Mouse (Mus musculus) skeletal muscle tissue, postnatal 0 days (tissue): ENCODE results near the gene Zfp719. TPM values are rescaled to one million over a fixed set of nuclear protein-coding genes. Genes with fewer than 3 reads are reported as not detected.

Source experiments
- polyA plus RNA-seq: library from polyadenylated mRNA; unstranded; fragments of >200 nt; fragmentation: Nextera tagmentation; extraction: Ambion mirVana; gene quantifications from 2 replicates; pipeline ENCODE4 v1.2.1, GENCODE M21; 2015

Gene Zfp719
- polyA plus RNA-seq, result 3.7 and 4.3 TPM in 2 replicates

DNA sequence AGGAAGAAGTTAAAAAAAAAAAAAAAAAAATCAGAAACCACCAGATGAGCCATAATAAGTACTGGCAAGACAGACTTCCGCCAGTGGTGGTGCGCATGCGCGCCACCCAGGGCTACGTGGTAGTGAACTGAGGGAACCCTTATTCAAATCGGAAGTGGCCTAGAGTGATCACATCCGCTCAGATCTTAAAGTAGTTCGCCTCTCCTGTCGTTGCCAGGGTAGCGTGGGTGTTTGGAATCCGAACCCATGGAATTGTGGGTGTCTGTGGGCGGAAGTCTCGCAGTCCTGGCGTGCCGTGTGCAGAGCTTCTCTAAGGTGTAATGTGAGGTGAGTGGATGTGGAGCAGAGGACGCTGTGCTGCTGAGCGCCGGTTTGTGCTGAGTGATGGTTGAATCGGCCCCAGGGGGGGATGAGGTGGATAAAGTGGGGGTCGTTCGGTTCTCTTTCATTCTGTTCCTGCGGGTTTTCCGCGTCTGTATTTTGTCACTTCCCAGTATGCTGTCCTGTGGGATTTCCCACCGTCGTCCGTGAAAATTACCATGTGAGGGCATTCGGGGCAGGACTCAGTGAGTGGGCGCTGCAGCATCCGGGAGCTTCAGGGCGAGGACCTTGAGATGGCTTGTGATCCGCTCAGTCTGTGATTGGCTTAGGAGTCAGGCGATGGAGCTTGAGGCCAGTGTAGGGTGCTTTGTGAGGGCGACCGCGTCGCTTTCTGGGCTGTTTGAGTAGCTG is at the start of gene Zfp719:
Gene Zfp719 (plus strand): TSS at position 171 of the 732 bp plus-strand sequence.

DNA sequence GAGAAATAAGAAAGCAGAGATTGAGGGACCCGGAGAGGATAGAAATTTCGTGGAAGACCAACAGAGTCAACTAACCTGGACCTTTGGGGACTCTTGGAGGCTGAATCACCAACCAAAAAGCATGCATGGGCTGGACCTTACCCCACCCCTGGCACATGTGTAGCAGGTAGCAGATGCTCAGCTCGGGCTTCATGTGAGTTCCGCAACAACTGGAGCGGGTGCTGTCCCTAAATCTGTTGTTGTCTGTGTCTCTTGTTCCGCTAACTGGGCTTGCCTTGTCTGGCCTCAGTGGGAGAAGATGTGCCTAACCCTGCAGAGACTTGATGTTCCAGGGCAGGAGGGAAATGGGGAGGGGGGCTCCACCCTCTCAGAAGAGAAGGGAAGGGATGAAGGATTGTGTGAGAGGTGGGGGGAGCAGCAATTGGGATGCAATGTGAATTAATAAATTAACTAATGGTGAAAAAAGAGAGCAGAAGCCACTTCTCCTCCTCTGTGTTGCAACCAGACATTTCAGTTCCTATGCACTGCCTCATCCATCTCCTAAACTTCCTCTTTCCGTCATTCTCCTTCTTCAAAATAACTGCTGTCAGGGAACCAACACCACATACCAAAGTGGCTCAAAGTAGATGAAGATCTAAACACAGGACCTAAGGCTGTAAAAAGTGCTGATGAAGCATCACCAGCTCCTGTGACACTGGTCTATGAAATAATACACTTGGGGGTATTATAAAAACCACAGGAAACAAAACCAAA is 35.0 kb upstream of the Zfp719 start, which contains the start of gene Cd33:
Gene Cd33 (minus strand): TSS at position 204 of the 753 bp plus-strand sequence.

DNA sequence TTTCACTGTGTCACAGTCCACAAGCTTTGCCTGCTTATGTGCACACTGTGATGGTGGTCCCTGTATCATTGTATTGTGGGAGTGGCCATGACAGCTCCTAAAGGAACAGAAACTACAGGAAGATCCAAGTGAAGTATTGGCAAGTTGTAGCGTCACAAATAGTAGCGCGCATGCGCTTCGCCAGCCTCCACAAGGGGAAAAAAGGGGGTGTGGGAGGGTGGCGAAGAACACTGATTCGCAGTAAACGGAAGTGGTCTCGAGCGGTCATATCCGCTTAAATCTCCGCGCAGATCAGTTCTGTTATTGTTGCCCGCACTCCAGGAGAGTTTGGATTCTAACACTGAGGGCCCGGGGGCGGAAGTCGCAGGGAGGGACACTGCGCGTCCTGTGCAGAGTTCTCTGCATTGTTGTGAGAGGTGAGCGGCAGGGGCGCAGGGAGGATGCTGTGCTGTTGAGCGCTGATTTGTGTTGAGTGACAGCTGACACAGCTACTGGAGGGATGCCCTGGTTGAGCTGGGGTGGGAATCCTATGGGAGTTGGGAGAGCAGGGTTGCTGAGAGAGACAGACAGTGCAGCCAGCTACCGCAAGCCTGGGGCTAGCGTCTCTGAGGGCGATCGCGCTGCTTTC is 17.3 kb upstream of the Zfp719 start, which contains the start of gene Zfp658:
Gene Zfp658 (plus strand): TSS at position 251 of the 628 bp plus-strand sequence.

DNA sequence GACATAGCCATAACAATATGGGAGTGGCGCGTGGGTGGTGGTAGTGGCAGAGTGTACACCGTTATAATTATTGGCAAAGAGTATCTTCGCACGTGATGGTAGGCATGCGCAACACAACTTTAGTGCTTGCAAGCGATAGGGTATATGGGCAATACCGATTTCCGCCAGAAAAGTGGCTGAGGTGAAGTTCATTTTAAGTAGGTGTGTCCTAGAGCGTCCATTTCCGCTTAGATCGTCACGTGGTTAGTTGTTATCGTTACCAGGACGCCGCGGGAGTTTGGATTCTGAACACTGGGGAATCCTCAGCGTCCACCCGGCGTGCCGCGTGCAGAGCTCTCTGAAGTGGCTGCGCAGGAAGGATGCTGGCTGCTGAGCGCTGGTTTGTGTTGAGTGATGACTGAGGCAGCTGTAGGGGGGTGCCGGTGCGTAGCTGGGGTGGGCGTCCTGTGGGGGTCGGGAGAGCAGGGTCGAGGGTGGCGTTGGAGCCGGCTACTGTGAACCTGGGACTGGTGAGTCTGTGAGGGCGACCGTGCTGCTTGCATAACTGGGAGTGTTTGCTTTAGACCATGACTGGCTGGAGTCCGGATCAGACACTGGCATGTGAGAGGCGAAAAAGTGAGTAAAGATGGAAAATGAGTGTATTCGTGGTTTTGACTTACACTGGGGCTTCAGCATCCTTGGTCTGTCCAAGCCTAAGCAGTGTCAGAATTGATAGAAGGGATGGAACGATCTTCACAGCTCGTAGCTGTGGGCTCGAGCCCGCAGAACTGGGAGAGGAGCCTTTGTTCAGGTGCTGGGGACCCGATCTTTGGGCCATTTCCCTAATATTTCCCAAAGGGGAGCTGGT is 27.7 kb downstream of the Zfp719 start, which contains the start of gene Zfp819:
Gene Zfp819 (plus strand): TSS at position 274 of the 847 bp plus-strand sequence.

DNA sequence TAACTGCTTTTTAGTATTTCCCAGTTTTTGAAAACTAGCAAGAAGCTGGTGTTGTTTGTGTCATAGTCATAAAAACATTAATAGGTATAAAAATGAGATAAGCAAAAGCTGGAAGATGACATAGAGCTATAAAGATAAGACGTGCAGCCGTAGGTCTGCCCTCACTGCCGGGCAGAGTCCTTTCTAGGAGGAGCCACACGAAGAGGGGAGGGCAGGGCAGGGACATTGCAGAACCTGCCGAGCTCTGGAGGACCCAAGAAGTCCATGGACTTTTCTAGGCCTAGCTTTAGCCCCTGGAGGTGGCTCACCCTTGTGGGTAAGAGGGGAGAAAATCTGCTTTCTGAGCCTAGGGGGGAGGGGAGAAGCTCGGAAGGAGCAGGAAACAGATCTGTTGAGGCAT is 55.1 kb downstream of the Zfp719 start, which contains the start of gene Ceacam18:
Gene Ceacam18 (plus strand): TSS at position 208 of the 400 bp plus-strand sequence.

Other genes starting within 250 kb of the Zfp719 start
- 0.18 and 0.26 TPM in 2 replicates for gene Siglecf, start 228.3 kb upstream of the Zfp719 start, polyA plus RNA-seq
- 0.04 and 0.13 TPM in 2 replicates for gene Siglecg, start 171.4 kb upstream of the Zfp719 start, polyA plus RNA-seq
- not detected in 2 replicates for gene Lim2, start 151.9 kb upstream of the Zfp719 start, polyA plus RNA-seq
- 0.36 and 0.57 TPM in 2 replicates for gene Nkg7, start 142.5 kb upstream of the Zfp719 start, polyA plus RNA-seq
- not detected in 2 replicates for gene Cldnd2, start 138.8 kb upstream of the Zfp719 start, polyA plus RNA-seq
- 797 TPM in 2 replicates for gene Etfb, start 135.5 kb upstream of the Zfp719 start, polyA plus RNA-seq
- not detected in 2 replicates for gene Gm45233, start 135.5 kb upstream of the Zfp719 start, polyA plus RNA-seq
- 3.4 and 4.3 TPM in 2 replicates for gene Vsig10l, start 116.5 kb upstream of the Zfp719 start, polyA plus RNA-seq
- 0.09 TPM in 1 of 2 replicates, not detected in the other for gene Iglon5, start 89.5 kb upstream of the Zfp719 start, polyA plus RNA-seq
- gene 4931406B18Rik, start 73.7 kb upstream of the Zfp719 start, polyA plus RNA-seq, result not detected in 2 replicates
- 2.8 and 3.1 TPM in 2 replicates for gene Cd33, start 35.2 kb upstream of the Zfp719 start, polyA plus RNA-seq
- gene Zfp658, start 17.4 kb upstream of the Zfp719 start, polyA plus RNA-seq, result 0.95 and 1.0 TPM in 2 replicates
- not detected in 2 replicates for gene Zfp819, start 27.6 kb downstream of the Zfp719 start, polyA plus RNA-seq
- gene Ceacam18, start 55.1 kb downstream of the Zfp719 start, polyA plus RNA-seq, result not detected in 2 replicates
- gene Siglece, start 80.6 kb downstream of the Zfp719 start, polyA plus RNA-seq, result 0.77 and 0.99 TPM in 2 replicates
- 3.7 and 4.7 TPM in 2 replicates for gene Ctu1, start 92.4 kb downstream of the Zfp719 start, polyA plus RNA-seq
- not detected in 2 replicates for gene Klk14, start 110.8 kb downstream of the Zfp719 start, polyA plus RNA-seq
- gene Klk13, start 133.0 kb downstream of the Zfp719 start, polyA plus RNA-seq, result 0.74 TPM in 1 of 2 replicates, not detected in the other
- gene Klk12, start 189.3 kb downstream of the Zfp719 start, polyA plus RNA-seq, result not detected in 2 replicates
- gene Klk11, start 195.0 kb downstream of the Zfp719 start, polyA plus RNA-seq, result 1.3 TPM in 1 of 2 replicates, not detected in the other
- 0.65 and 1.5 TPM in 2 replicates for gene Klk10, start 201.4 kb downstream of the Zfp719 start, polyA plus RNA-seq
- gene Klk9, start 212.3 kb downstream of the Zfp719 start, polyA plus RNA-seq, result 1.6 TPM in 1 of 2 replicates, not detected in the other
- 5.1 and 9.2 TPM in 2 replicates for gene Klk8, start 218.0 kb downstream of the Zfp719 start, polyA plus RNA-seq
- 8.1 TPM in 1 of 2 replicates, not detected in the other for gene Klk7, start 231.7 kb downstream of the Zfp719 start, polyA plus RNA-seq
- gene Klk6, start 244.9 kb downstream of the Zfp719 start, polyA plus RNA-seq, result not detected in 2 replicates